8 mouse cellular contexts compared by ENCODE assay signal in genomic region chr1:89929721-89930505, GRCm38 (mm10). TPM values are rescaled to one million over a fixed set of nuclear protein-coding genes. Genes with fewer than 3 reads are reported as not detected.
DNase-seq lines count a peak whose midpoint lies in the region; ATAC-seq and TF ChIP-seq lines count a peak whose summit lies in the region.

No protein-coding gene starts in this region.

- whole genome bisulfite sequencing in limb, embryonic 15.5 days = under 1% methylated on average over 55 of the region's 55 CpGs
- 1% methylated on average over 55 of the region's 55 CpGs for WGBS in small intestine, adult 2 months

- peak overlapping the region; percentile 16 for H3ac ChIP-seq in C2C12 (ENCODE audit: control insufficient read depth, insufficient read length, low read depth)

- no peak overlapping the region for H3K4me3 ChIP-seq in C2C12 (ENCODE audit: insufficient read depth, poor library complexity, severe bottlenecking)
- H3K4me3 ChIP-seq in ES-Bruce4 (ENCODE audit: low read depth, low read length) = peak overlapping the region; percentile 86
- H3K4me3 ChIP-seq in limb, embryonic 15.5 days = peak overlapping the region; percentile 43
- H3K4me3 ChIP-seq in small intestine, adult 2 months (ENCODE audit: low read depth, low read length) = peak overlapping the region; percentile 50

- DNase-seq in forelimb bud, embryonic 11.5 days (ENCODE audit: low read depth, low spot score) = peak; percentile 41
- no peak for DNase-seq in MN1 (ENCODE audit: low spot score)
- DNase-seq in spleen, adult 12 weeks (ENCODE audit: low spot score) = no peak

- TF ChIP-seq EP300 in ES-Bruce4 (IDR thresholded peaks at IDR 0.05; ENCODE audit: insufficient read depth, low read depth, low read length) = no peak

- H3K4me1 ChIP-seq in ES-Bruce4 (ENCODE audit: control insufficient read depth, insufficient read depth, low read length) = peaks cover 6% of the 10 kb centered on the region
- H3K4me1 ChIP-seq in limb, embryonic 15.5 days = peaks cover 57% of the 10 kb centered on the region
- peaks cover 10% of the 10 kb centered on the region for H3K4me1 ChIP-seq in small intestine, adult 2 months (ENCODE audit: control insufficient read depth, insufficient read depth, insufficient read length, low read length)

- no peak for ATAC-seq in limb, embryonic 15.5 days (ENCODE audit: insufficient number of reproducible peaks, low FRiP score, low TSS enrichment, low read depth)
- no peak for ATAC-seq in cerebellum, adult (ENCODE audit: insufficient number of reproducible peaks, low FRiP score, low TSS enrichment)

- H3K79me3 ChIP-seq in C2C12 (ENCODE audit: low read depth) = no peaks in the 10 kb centered on the region

- TF ChIP-seq CTCF in C2C12 (IDR thresholded peaks at IDR 0.05; ENCODE audit: control insufficient read depth, insufficient read depth, insufficient read length) (no peak), ES-Bruce4 (IDR thresholded peaks at IDR 0.05; ENCODE audit: low read depth, low read length) (no peak)
- TF ChIP-seq CTCF in small intestine, adult 2 months (IDR thresholded peaks at IDR 0.05; ENCODE audit: extremely low read depth, insufficient read length, insufficient replicate concordance, low read depth, low read length) = no peak

- no peaks in the 10 kb centered on the region for H3K9me3 ChIP-seq in ES-Bruce4 (replicated peaks; ENCODE audit: control insufficient read depth, insufficient read depth, low read length, poor library complexity, severe bottlenecking)
- no peaks in the 10 kb centered on the region for H3K9me3 ChIP-seq in limb, embryonic 15.5 days

- no peak for TF ChIP-seq POLR2A in ES-Bruce4 (IDR thresholded peaks at IDR 0.05; ENCODE audit: insufficient read depth, low read length)
- no peak for TF ChIP-seq POLR2A in small intestine, adult 2 months (IDR thresholded peaks at IDR 0.05; ENCODE audit: low read depth, low read length)

- H3K27me3 ChIP-seq in C2C12 (ENCODE audit: control insufficient read depth, insufficient read depth, insufficient read length) = peaks cover 77% of the 10 kb centered on the region
- peaks cover 12% of the 10 kb centered on the region for H3K27me3 ChIP-seq in ES-Bruce4 (ENCODE audit: control insufficient read depth, insufficient read depth, low read length, poor library complexity, severe bottlenecking)
- H3K27me3 ChIP-seq in limb, embryonic 15.5 days = peaks cover 98% of the 10 kb centered on the region
- peaks cover 75% of the 10 kb centered on the region for H3K27me3 ChIP-seq in small intestine, adult 2 months (ENCODE audit: control insufficient read depth, insufficient read depth, low read length)

- H3K4me2 ChIP-seq in limb, embryonic 15.5 days = peak overlapping the region; percentile 87

- no peaks in the 10 kb centered on the region for H3K79me2 ChIP-seq in C2C12 (ENCODE audit: control insufficient read depth, insufficient read depth)

- no peak overlapping the region for H3K27ac ChIP-seq in ES-Bruce4 (ENCODE audit: insufficient read depth, low read length)
- H3K27ac ChIP-seq in limb, embryonic 15.5 days = no peak overlapping the region
- H3K27ac ChIP-seq in small intestine, adult 2 months (ENCODE audit: insufficient read depth, low read depth, low read length) = no peak overlapping the region

- no peaks in the 10 kb centered on the region for H3K36me3 ChIP-seq in C2C12 (ENCODE audit: control insufficient read depth, insufficient read depth)
- H3K36me3 ChIP-seq in ES-Bruce4 (ENCODE audit: control insufficient read depth, insufficient read depth, low read length, poor library complexity, severe bottlenecking) = peaks cover 10% of the 10 kb centered on the region
- no peaks in the 10 kb centered on the region for H3K36me3 ChIP-seq in limb, embryonic 15.5 days
- H3K36me3 ChIP-seq in small intestine, adult 2 months (ENCODE audit: control insufficient read depth, insufficient read depth, low read length) = no peaks in the 10 kb centered on the region

- H3K9ac ChIP-seq in ES-Bruce4 (ENCODE audit: low read depth, poor library complexity, severe bottlenecking) = peak overlapping the region; percentile 90
- H3K9ac ChIP-seq in limb, embryonic 15.5 days = no peak overlapping the region

TF ChIP-seq in C2C12, 6 proteins besides CTCF, POLR2A, EP300 and RAD21:
- TF ChIP-seq CEBPB (IDR thresholded peaks at IDR 0.05; ENCODE audit: low read depth) (no peak), FOSL1 (IDR thresholded peaks at IDR 0.05; ENCODE audit: insufficient read depth, low read length, poor library complexity, severe bottlenecking) (no peak), MYOD1 (IDR thresholded peaks at IDR 0.05; ENCODE audit: control insufficient read depth, insufficient read length, low read depth) (no peak), USF1 (IDR thresholded peaks at IDR 0.05; ENCODE audit: low read depth) (no peak), MYOG (IDR thresholded peaks at IDR 0.05; ENCODE audit: control insufficient read depth, extremely low read depth, insufficient read length) (no peak), MAX (IDR thresholded peaks at IDR 0.05) (no peak)

RNA-seq across cellular contexts. Expression of gene Gbx2, which starts 1.1 kb away (rescaled TPM):
- 0.16 TPM for polyA plus RNA-seq in C2C12 (2012; fragmentation: generic; extraction: Trizol)
- polyA plus RNA-seq in ES-Bruce4 (2011; ENCODE audit: insufficient read depth, insufficient read length, low read depth, missing spikeins) = 5.7 and 7.1 TPM in 2 replicates
- polyA plus RNA-seq in limb, embryonic 15.5 days (2015; fragmentation: Nextera tagmentation; extraction: Ambion mirVana) = 0.14 and 0.34 TPM in 2 replicates
- polyA plus RNA-seq in small intestine, adult 2 months (2012; rRNA removed) = 0.11 TPM in 1 of 2 replicates, not detected in the other
